Comparison of ENCODE assay signal across 17 mouse cellular contexts in genomic region chr7:122346251-122347242, GRCm38 (mm10). TPM values are rescaled to one million over a fixed set of nuclear protein-coding genes. Genes with fewer than 3 reads are reported as not detected.
DNase-seq lines count a peak whose midpoint lies in the region; ATAC-seq and TF ChIP-seq lines count a peak whose summit lies in the region.
"Had no signal": no experiment of that assay in that cellular context is flagged by ENCODE, and none has a peak within 500 bp of the region (broad histone marks: within the 10 kb centered on the region; RNA-seq: fewer than 3 reads in every experiment).

No protein-coding gene starts in this region.

- H3K9me3 ChIP-seq in heart, embryonic 16.5 days (replicated peaks; ENCODE audit: control insufficient read depth, low read length), result no peaks in the 10 kb centered on the region
- H3K9me3 ChIP-seq in liver, postnatal 0 days (ENCODE audit: low read length), result no peaks in the 10 kb centered on the region
- H3K9me3 ChIP-seq in forebrain, postnatal 0 days (ENCODE audit: low read length), result no peaks in the 10 kb centered on the region
- H3K9me3 ChIP-seq: kidney, embryonic 15.5 days had no signal

- peaks cover 5% of the 10 kb centered on the region; the same call in 1 of the 2 replicates for H3K4me1 ChIP-seq in heart, embryonic 16.5 days (ENCODE audit: control insufficient read depth, insufficient read depth, low read length)
- no peaks in the 10 kb centered on the region for H3K4me1 ChIP-seq in liver, adult 2 months (ENCODE audit: control insufficient read depth, insufficient read depth, low read length)
- no peaks in the 10 kb centered on the region; the same call in 1 of the 2 replicates for H3K4me1 ChIP-seq in liver, postnatal 0 days (ENCODE audit: insufficient read depth)
- H3K4me1 ChIP-seq in forebrain, postnatal 0 days (ENCODE audit: insufficient read depth), result no peaks in the 10 kb centered on the region; the same call in 1 of the 2 replicates
- H3K4me1 ChIP-seq: kidney, embryonic 15.5 days had no signal

- peak overlapping the region; percentile 10; the same call in 1 of the 2 replicates for H3K27ac ChIP-seq in heart, embryonic 16.5 days (ENCODE audit: low read length)
- H3K27ac ChIP-seq in liver, adult 2 months (replicated peaks; ENCODE audit: insufficient read depth, low read depth, low read length), result peak overlapping the region; percentile 75
- no peak overlapping the region for H3K27ac ChIP-seq in liver, postnatal 0 days (ENCODE audit: low read depth)
- H3K27ac ChIP-seq in forebrain, postnatal 0 days (ENCODE audit: low read depth, low read length), result peak overlapping the region; percentile 42; the same call in 1 of the 2 replicates
- H3K27ac ChIP-seq: kidney, embryonic 15.5 days had no signal

- DNase-seq in heart, adult 11 months, result no peak
- DNase-seq in liver, adult 2 months (ENCODE audit: extremely low read depth, low read depth, low spot score), result peak; percentile 3
- no peak for DNase-seq in liver, postnatal 0 days
- no peak for DNase-seq in forebrain, postnatal 0 days
- DNase-seq in mesoderm, embryonic 11.5 days (ENCODE audit: low read depth, low spot score), result peak; percentile 6
- DNase-seq in spleen, postnatal 14 days (ENCODE audit: low spot score in 2 of 2), result no peak
- DNase-seq: adrenal gland, postnatal 36 days; liver; lung, postnatal 14 days; right cerebral cortex, postnatal 4 days; thymus, postnatal 14 days had no signal

- no peak overlapping the region for H3K9ac ChIP-seq in heart, embryonic 16.5 days (ENCODE audit: low read length)
- no peak overlapping the region for H3K9ac ChIP-seq in liver, adult 2 months (ENCODE audit: low read depth, low read length)
- no peak overlapping the region for H3K9ac ChIP-seq in liver, postnatal 0 days (replicated peaks)
- no peak overlapping the region for H3K9ac ChIP-seq in forebrain, postnatal 0 days
- H3K9ac ChIP-seq: kidney, embryonic 15.5 days had no signal

- no peak for TF ChIP-seq POLR2A in liver, adult 2 months (IDR thresholded peaks at IDR 0.05; ENCODE audit: extremely low read depth, insufficient read depth, low read length)

- no peaks in the 10 kb centered on the region for H3K27me3 ChIP-seq in heart, embryonic 16.5 days (ENCODE audit: control insufficient read depth, insufficient read depth, low read length)
- H3K27me3 ChIP-seq in liver, adult 2 months (ENCODE audit: control insufficient read depth, insufficient read depth, low read length), result peaks cover 2% of the 10 kb centered on the region; the same call in 1 of the 2 replicates
- H3K27me3 ChIP-seq in liver, postnatal 0 days (ENCODE audit: insufficient read depth, low read length), result no peaks in the 10 kb centered on the region
- H3K27me3 ChIP-seq in forebrain, postnatal 0 days (ENCODE audit: insufficient read depth, low read length), result no peaks in the 10 kb centered on the region
- H3K27me3 ChIP-seq: CH12.LX; kidney, embryonic 15.5 days had no signal

- H3K4me3 ChIP-seq in heart, embryonic 16.5 days (ENCODE audit: low read length), result no peak overlapping the region
- no peak overlapping the region for H3K4me3 ChIP-seq in liver, adult 2 months (ENCODE audit: insufficient read depth, low read depth, low read length)
- H3K4me3 ChIP-seq in liver, postnatal 0 days (ENCODE audit: low read depth, low read length), result no peak overlapping the region
- H3K4me3 ChIP-seq in forebrain, postnatal 0 days (ENCODE audit: low read depth, low read length), result no peak overlapping the region
- H3K4me3 ChIP-seq: kidney, embryonic 15.5 days had no signal

- TF ChIP-seq EP300 in liver, postnatal 0 days (IDR thresholded peaks at IDR 0.05; ENCODE audit: low read depth), result no peak

- WGBS in heart, embryonic 16.5 days, result 53% methylated on average over 14 of the region's 14 CpGs
- 75% methylated on average over 14 of the region's 14 CpGs for WGBS in liver, adult 2 months
- 73% methylated on average over 14 of the region's 14 CpGs for WGBS in liver, postnatal 0 days (ENCODE audit: insufficient replicate concordance)
- 62% methylated on average over 14 of the region's 14 CpGs for WGBS in forebrain, postnatal 0 days

- H3K4me2 ChIP-seq in heart, embryonic 16.5 days (ENCODE audit: low read depth, low read length), result no peak overlapping the region
- no peak overlapping the region for H3K4me2 ChIP-seq in liver, postnatal 0 days (ENCODE audit: low read depth, low read length)
- H3K4me2 ChIP-seq in forebrain, postnatal 0 days (ENCODE audit: low read depth), result no peak overlapping the region
- H3K4me2 ChIP-seq: kidney, embryonic 15.5 days; midbrain, embryonic 11.5 days had no signal

- no peaks in the 10 kb centered on the region; the same call in 1 of the 2 replicates for H3K79me2 ChIP-seq in liver, adult 2 months (ENCODE audit: control insufficient read depth, insufficient read depth, low read length)

- H3K36me3 ChIP-seq in heart, embryonic 16.5 days (ENCODE audit: control insufficient read depth, insufficient read depth), result no peaks in the 10 kb centered on the region
- no peaks in the 10 kb centered on the region for H3K36me3 ChIP-seq in liver, adult 2 months (ENCODE audit: control insufficient read depth, insufficient read depth, low read length)
- no peaks in the 10 kb centered on the region for H3K36me3 ChIP-seq in liver, postnatal 0 days (replicated peaks; ENCODE audit: insufficient read depth, low read length)
- H3K36me3 ChIP-seq in forebrain, postnatal 0 days (ENCODE audit: insufficient read depth), result no peaks in the 10 kb centered on the region
- H3K36me3 ChIP-seq: kidney, embryonic 15.5 days had no signal

- no peak for ATAC-seq in heart, embryonic 16.5 days (replicated peaks; ENCODE audit: extremely low read depth, insufficient read depth, low FRiP score)
- ATAC-seq in liver, postnatal 0 days, result no peak
- ATAC-seq in forebrain, postnatal 0 days, result peak; percentile 15; the same call in 1 of the 2 replicates
- ATAC-seq: activated CD4-positive, CD25-positive, alpha-beta regulatory T cell, adult 4 months; inflammation-experienced regulatory T-cells, adult 6 months had no signal

- no peak for TF ChIP-seq CTCF in liver, adult 2 months (IDR thresholded peaks at IDR 0.05; ENCODE audit: low read depth, low read length)
- TF ChIP-seq CTCF in liver, postnatal 0 days (IDR thresholded peaks at IDR 0.05; ENCODE audit: low read depth), result no peak
- TF ChIP-seq CTCF in forebrain, postnatal 0 days (IDR thresholded peaks at IDR 0.05; ENCODE audit: low read depth), result no peak

RNA-seq across cellular contexts. Expression of gene Prkcb, which starts 58.0 kb away (rescaled TPM):
- 5.5 and 12.0 TPM in 2 replicates for polyA plus RNA-seq in heart, embryonic 16.5 days (2015; fragmentation: Nextera tagmentation; extraction: Ambion mirVana)
- total RNA-seq in liver, adult 2 months (2014; rRNA removed), result 3.7 and 5.6 TPM in 2 replicates
- 1.5 and 2.5 TPM in 2 replicates for polyA plus RNA-seq in liver, adult 2 months (2012; rRNA removed)
- polyA plus RNA-seq in liver, postnatal 0 days (2015; fragmentation: Nextera tagmentation; extraction: Ambion mirVana), result 8.1 TPM in 2 replicates
- total RNA-seq in forebrain, postnatal 0 days (2014; rRNA removed), result 182 and 207 TPM in 2 replicates
- polyA plus RNA-seq in forebrain, postnatal 0 days (2015; fragmentation: Nextera tagmentation; extraction: Ambion mirVana), result 91.8 and 145 TPM in 2 replicates

Comparison
In these comparisons a context has a peak if more than half of its experiments do, and no peak if none do; other contexts are left out.
1. DNase-seq: peak in liver, adult 2 months (single experiment) and mesoderm, embryonic 11.5 days (single experiment); none in heart, adult 11 months (single experiment), liver, postnatal 0 days (single experiment), forebrain, postnatal 0 days (single experiment) and spleen, postnatal 14 days (0 of 2).